Mouse (Mus musculus): ENCODE measurements around the gene Osbpl6. TPM values are rescaled to one million over a fixed set of nuclear protein-coding genes. Genes with fewer than 3 reads are reported as not detected.

Gene Osbpl6
- not detected for total RNA-seq (2023)

GRCm38 (mm10) chr2:76406151-76406936 lies at the start of gene Osbpl6:
Gene Osbpl6, plus strand, starts transcription at chr2:76406508.

DNA sequence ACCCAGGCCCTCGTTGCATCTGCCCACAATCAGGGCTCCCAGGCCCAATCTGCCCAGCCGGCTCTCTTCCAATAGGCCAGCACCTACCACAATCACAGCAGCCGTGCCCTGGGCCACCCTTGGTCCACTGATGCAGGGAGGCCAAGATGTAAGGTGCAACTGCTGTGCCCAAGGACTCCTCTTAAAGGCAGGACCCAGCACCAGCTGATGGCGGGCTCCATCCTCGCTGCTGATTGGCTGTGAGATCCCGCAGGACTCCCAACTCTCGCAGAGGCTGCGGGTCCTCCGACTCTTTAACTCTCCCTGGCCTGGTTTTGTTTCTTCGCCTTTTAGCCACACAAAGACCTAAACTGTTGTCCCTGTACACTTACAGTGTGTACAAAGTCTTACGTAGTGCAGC lies 46.1 kb upstream of the Osbpl6 start, which contains the start of gene Cyct:
Gene Cyct (minus strand): TSS at position 225 of the 400 bp plus-strand sequence.

DNA sequence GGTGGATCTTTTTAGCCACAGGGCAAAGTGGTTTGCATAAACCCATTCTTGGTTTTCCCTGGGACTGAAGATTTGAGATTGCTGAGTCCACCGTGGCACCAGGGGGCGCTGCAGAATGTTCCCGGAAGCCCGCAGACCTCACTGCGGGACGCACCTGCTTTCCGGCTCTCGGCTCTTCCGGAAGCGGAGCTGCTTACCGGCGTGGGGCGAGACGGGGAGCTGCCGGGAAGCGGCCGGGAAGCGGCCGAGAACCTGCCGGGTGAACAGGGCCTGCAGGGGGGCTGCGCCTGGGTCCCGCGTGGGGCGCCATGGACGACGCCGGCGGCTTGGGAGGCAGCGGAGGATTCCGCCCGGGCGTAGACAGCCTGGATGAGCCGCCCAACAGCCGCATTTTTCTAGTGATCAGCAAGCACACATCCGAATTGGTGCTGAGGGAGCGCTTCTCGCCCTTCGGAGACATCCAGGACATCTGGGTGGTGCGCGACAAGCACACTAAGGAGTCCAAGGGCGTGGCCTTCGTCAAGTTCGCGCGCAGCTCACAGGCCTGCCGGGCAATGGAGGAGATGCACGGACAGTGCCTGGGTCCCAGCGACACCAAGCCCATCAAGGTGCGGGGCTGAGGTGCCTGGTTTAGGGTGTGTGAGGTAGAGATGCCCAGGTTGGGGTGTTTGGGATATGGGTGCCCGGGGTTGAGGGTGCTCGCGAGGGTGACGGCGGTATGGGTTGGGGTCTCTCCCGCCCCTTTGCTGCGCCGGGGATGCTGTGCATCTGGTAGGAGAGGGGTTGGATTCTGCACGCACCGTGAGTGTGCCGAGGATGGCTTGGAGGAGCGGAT lies 36.3 kb upstream of the Osbpl6 start, which contains the start of gene Rbm45:
Gene Rbm45 (plus strand): TSS at position 164 of the 835 bp plus-strand sequence.

GRCm38 (mm10) chr2:76647883-76648570 lies 241.7 kb downstream of the Osbpl6 start, which contains the start of the genes Prkra and Pjvk:
Gene Prkra, minus strand, starts transcription at chr2:76648015.
Gene Pjvk, plus strand, starts transcription at chr2:76648476.

Other genes with a start within 250 kb of the Osbpl6 start
- 1 to 10 TPM; 2.4 to 3.2 TPM for gene Pde11a, start 67.7 kb upstream of the Osbpl6 start, total RNA-seq (2023)
- gene Cyct, start 46.1 kb upstream of the Osbpl6 start, total RNA-seq (2023), result not detected
- gene Rbm45, start 36.5 kb upstream of the Osbpl6 start, total RNA-seq (2023), result 10 to 100 TPM; 20.9 to 22.3 TPM
- 10 to 100 TPM; 21.2 to 23.4 TPM for gene Prkra, start 241.5 kb downstream of the Osbpl6 start, total RNA-seq (2023)
- gene Pjvk, start 242.0 kb downstream of the Osbpl6 start, total RNA-seq (2023), result not detected

Data from monocyte, adult 59 days (primary cell).